Mouse (Mus musculus): Measurements from ENCODE around the gene Bbs4.

DNA sequence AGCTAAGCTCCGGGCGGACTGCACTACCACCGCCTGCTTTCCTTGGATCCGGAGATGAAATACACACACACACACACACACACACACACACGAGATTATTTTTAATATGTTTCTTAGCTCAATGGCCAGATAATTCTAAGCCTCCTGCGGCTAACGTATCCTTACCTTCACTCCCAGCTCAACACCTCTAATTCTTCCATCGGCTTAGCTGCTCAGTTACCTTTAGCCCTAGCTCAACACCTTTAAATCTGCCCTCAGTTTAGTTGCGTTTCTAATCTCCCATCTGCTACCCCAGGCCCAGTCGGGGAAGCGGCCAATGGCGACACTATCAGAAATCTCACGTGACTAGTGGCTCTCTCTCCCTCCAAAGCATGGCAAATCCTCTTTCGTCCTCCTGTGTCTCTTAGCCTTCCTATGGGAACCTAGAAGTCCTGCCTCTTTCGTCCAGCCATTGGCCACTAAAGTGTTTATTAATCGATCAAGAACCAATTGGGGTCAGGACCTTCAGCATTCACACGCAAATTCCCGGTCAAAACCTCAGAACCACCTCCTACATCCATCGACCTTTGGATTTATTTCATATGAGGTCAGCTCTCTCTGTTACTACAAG lies 78.4 kb downstream of the Bbs4 start:
- no peak for TF ChIP-seq CTCF (IDR thresholded peaks at IDR 0.05; ENCODE audit: extremely low read depth, insufficient read depth, insufficient read length, insufficient replicate concordance)
- TF ChIP-seq POLR2A (IDR thresholded peaks at IDR 0.05; ENCODE audit: low read depth, low read length), result no peak

Measured in spleen, adult 2 months (tissue).